Mouse (Mus musculus): ENCODE measurements at regions not wholly inside any gene's neighbourhood (a gene's known extent, or its start where the extent isn't known, plus 50 kb on each side); places are given as distances from the start of the nearest gene placed in this dataset.
A peak's percentile ranks its signal among the peaks of the same experiment; 100 is the strongest.

- ATAC-seq (replicated peaks; ENCODE audit: low FRiP score) (no peak), DNase-seq (ENCODE audit: low spot score) (no peak)
- 54% methylated on average over 10 of the region's 10 CpGs for WGBS
- Histone ChIP-seq H3K36me3 (ENCODE audit: control insufficient read depth, insufficient read depth, low read length) (no peaks in the 10 kb centered on the region), H3K9me3 (ENCODE audit: control insufficient read depth, low read length) (no peaks in the 10 kb centered on the region), H3K4me3 (ENCODE audit: low read depth, low read length) (no peak overlapping the region), H3K27me3 (replicated peaks; ENCODE audit: control insufficient read depth, insufficient read depth, low read length) (no peaks in the 10 kb centered on the region), H3K4me1 (replicated peaks; ENCODE audit: control insufficient read depth, insufficient read depth, low read length) (no peaks in the 10 kb centered on the region), H3K9ac (ENCODE audit: low read depth, low read length) (no peak overlapping the region), H3K4me2 (no peak overlapping the region), H3K27ac (ENCODE audit: low read depth, low read length) (no peak overlapping the region)
These were observed 73.2 kb upstream of the Prdm1 start for GRCm38 (mm10) chr10:44601550-44601949.

- Histone ChIP-seq H3K4me3 (ENCODE audit: low read depth, low read length) (no peak overlapping the region), H3K4me2 (no peak overlapping the region), H3K9ac (ENCODE audit: low read depth, low read length) (no peak overlapping the region), H3K36me3 (ENCODE audit: control insufficient read depth, insufficient read depth, low read length) (no peaks in the 10 kb centered on the region), H3K4me1 (replicated peaks; ENCODE audit: control insufficient read depth, insufficient read depth, low read length) (no peaks in the 10 kb centered on the region), H3K27me3 (replicated peaks; ENCODE audit: control insufficient read depth, insufficient read depth, low read length) (no peaks in the 10 kb centered on the region), H3K27ac (ENCODE audit: low read depth, low read length) (no peak overlapping the region), H3K9me3 (ENCODE audit: control insufficient read depth, low read length) (no peaks in the 10 kb centered on the region)
- no peak for DNase-seq (ENCODE audit: low spot score)
- no peak for ATAC-seq (replicated peaks; ENCODE audit: low FRiP score)
- 24% methylated on average over 4 of the region's 4 CpGs for WGBS
These were observed 71.6 kb upstream of the Prdm1 start for GRCm38 (mm10) chr10:44599964-44600334.

GRCm38 (mm10) chr10:44599331-44599963 lies 71.1 kb upstream of the Prdm1 start:
- ATAC-seq (replicated peaks; ENCODE audit: low FRiP score): no peak
- Histone ChIP-seq H3K27me3 (replicated peaks; ENCODE audit: control insufficient read depth, insufficient read depth, low read length) (no peaks in the 10 kb centered on the region), H3K4me2 (no peak overlapping the region), H3K4me3 (ENCODE audit: low read depth, low read length) (no peak overlapping the region), H3K36me3 (ENCODE audit: control insufficient read depth, insufficient read depth, low read length) (no peaks in the 10 kb centered on the region), H3K27ac (ENCODE audit: low read depth, low read length) (no peak overlapping the region), H3K9me3 (ENCODE audit: control insufficient read depth, low read length) (no peaks in the 10 kb centered on the region), H3K9ac (ENCODE audit: low read depth, low read length) (no peak overlapping the region), H3K4me1 (replicated peaks; ENCODE audit: control insufficient read depth, insufficient read depth, low read length) (no peaks in the 10 kb centered on the region)
- DNase-seq (ENCODE audit: low spot score): no peak
- 46% methylated on average over 10 of the region's 10 CpGs for WGBS

GRCm38 (mm10) chr10:44598615-44599014 lies 70.3 kb upstream of the Prdm1 start:
- Histone ChIP-seq H3K9ac (ENCODE audit: low read depth, low read length) (no peak overlapping the region), H3K9me3 (ENCODE audit: control insufficient read depth, low read length) (no peaks in the 10 kb centered on the region), H3K4me1 (replicated peaks; ENCODE audit: control insufficient read depth, insufficient read depth, low read length) (no peaks in the 10 kb centered on the region), H3K27ac (ENCODE audit: low read depth, low read length) (no peak overlapping the region), H3K4me2 (no peak overlapping the region), H3K27me3 (replicated peaks; ENCODE audit: control insufficient read depth, insufficient read depth, low read length) (no peaks in the 10 kb centered on the region), H3K4me3 (ENCODE audit: low read depth, low read length) (no peak overlapping the region), H3K36me3 (ENCODE audit: control insufficient read depth, insufficient read depth, low read length) (no peaks in the 10 kb centered on the region)
- ATAC-seq (replicated peaks; ENCODE audit: low FRiP score): no peak
- WGBS: 81% methylated on average over 3 of the region's 3 CpGs
- no peak for DNase-seq (ENCODE audit: low spot score)

GRCm38 (mm10) chr10:44595932-44596331 lies 67.6 kb upstream of the Prdm1 start:
- Histone ChIP-seq H3K4me3 (ENCODE audit: low read depth, low read length) (no peak overlapping the region), H3K9me3 (ENCODE audit: control insufficient read depth, low read length) (no peaks in the 10 kb centered on the region), H3K4me2 (no peak overlapping the region), H3K27ac (ENCODE audit: low read depth, low read length) (no peak overlapping the region), H3K36me3 (ENCODE audit: control insufficient read depth, insufficient read depth, low read length) (no peaks in the 10 kb centered on the region), H3K9ac (ENCODE audit: low read depth, low read length) (no peak overlapping the region), H3K27me3 (replicated peaks; ENCODE audit: control insufficient read depth, insufficient read depth, low read length) (no peaks in the 10 kb centered on the region), H3K4me1 (replicated peaks; ENCODE audit: control insufficient read depth, insufficient read depth, low read length) (no peaks in the 10 kb centered on the region)
- 51% methylated on average over 2 of the region's 2 CpGs for WGBS
- no peak for DNase-seq (ENCODE audit: low spot score)
- no peak for ATAC-seq (replicated peaks; ENCODE audit: low FRiP score)

GRCm38 (mm10) chr10:44589842-44590241 lies 61.5 kb upstream of the Prdm1 start:
- H3K27ac ChIP-seq (ENCODE audit: low read depth, low read length): no peak overlapping the region
- no peak overlapping the region for H3K4me3 ChIP-seq (ENCODE audit: low read depth, low read length)
- no peak for DNase-seq (ENCODE audit: low spot score)
- no peak overlapping the region for H3K9ac ChIP-seq (ENCODE audit: low read depth, low read length)
- H3K27me3 ChIP-seq (replicated peaks; ENCODE audit: control insufficient read depth, insufficient read depth, low read length): no peaks in the 10 kb centered on the region
- WGBS: 85% methylated on average over 6 of the region's 6 CpGs
- no peak for ATAC-seq (replicated peaks; ENCODE audit: low FRiP score)
- no peaks in the 10 kb centered on the region for H3K4me1 ChIP-seq (replicated peaks; ENCODE audit: control insufficient read depth, insufficient read depth, low read length)
- H3K36me3 ChIP-seq (ENCODE audit: control insufficient read depth, insufficient read depth, low read length): no peaks in the 10 kb centered on the region
- H3K9me3 ChIP-seq (ENCODE audit: control insufficient read depth, low read length): no peaks in the 10 kb centered on the region
- H3K4me2 ChIP-seq: no peak overlapping the region

GRCm38 (mm10) chr10:44589352-44589751 lies 61.1 kb upstream of the Prdm1 start:
- Histone ChIP-seq H3K4me1 (replicated peaks; ENCODE audit: control insufficient read depth, insufficient read depth, low read length) (no peaks in the 10 kb centered on the region), H3K9me3 (ENCODE audit: control insufficient read depth, low read length) (no peaks in the 10 kb centered on the region), H3K27ac (ENCODE audit: low read depth, low read length) (no peak overlapping the region), H3K4me3 (ENCODE audit: low read depth, low read length) (no peak overlapping the region), H3K27me3 (replicated peaks; ENCODE audit: control insufficient read depth, insufficient read depth, low read length) (no peaks in the 10 kb centered on the region), H3K36me3 (ENCODE audit: control insufficient read depth, insufficient read depth, low read length) (no peaks in the 10 kb centered on the region), H3K4me2 (no peak overlapping the region), H3K9ac (ENCODE audit: low read depth, low read length) (no peak overlapping the region)
- no peak for ATAC-seq (replicated peaks; ENCODE audit: low FRiP score)
- DNase-seq (ENCODE audit: low spot score): no peak

- DNase-seq (ENCODE audit: low spot score) (no peak), ATAC-seq (replicated peaks; ENCODE audit: low FRiP score) (peak; percentile 58)
- H3K9ac ChIP-seq (ENCODE audit: low read depth, low read length): no peak overlapping the region
- no peaks in the 10 kb centered on the region for H3K36me3 ChIP-seq (ENCODE audit: control insufficient read depth, insufficient read depth, low read length)
- H3K4me3 ChIP-seq (ENCODE audit: low read depth, low read length): no peak overlapping the region
- no peaks in the 10 kb centered on the region for H3K27me3 ChIP-seq (replicated peaks; ENCODE audit: control insufficient read depth, insufficient read depth, low read length)
- no peaks in the 10 kb centered on the region for H3K9me3 ChIP-seq (ENCODE audit: control insufficient read depth, low read length)
- 62% methylated on average over 2 of the region's 2 CpGs for WGBS
- no peak overlapping the region for H3K4me2 ChIP-seq
- H3K4me1 ChIP-seq (replicated peaks; ENCODE audit: control insufficient read depth, insufficient read depth, low read length): peaks cover 2% of the 10 kb centered on the region; the same call in 1 of the 2 replicates
- no peak overlapping the region for H3K27ac ChIP-seq (ENCODE audit: low read depth, low read length)
These were observed 54.4 kb upstream of the Prdm1 start for GRCm38 (mm10) chr10:44582736-44583135.

All from liver, embryonic 11.5 days (tissue).